Comparison of ENCODE assay signal across 24 mouse cellular contexts in genomic region chr4:99141578-99141977, GRCm38 (mm10). TPM values are rescaled to one million over a fixed set of nuclear protein-coding genes. Genes with fewer than 3 reads are reported as not detected.
DNase-seq lines count a peak whose midpoint lies in the region; ATAC-seq and TF ChIP-seq lines count a peak whose summit lies in the region.
"Had no signal": no experiment of that assay in that cellular context is flagged by ENCODE, and none has a peak within 500 bp of the region (broad histone marks: within the 10 kb centered on the region; RNA-seq: fewer than 3 reads in every experiment).

No protein-coding gene starts in this region.

- H3K9ac ChIP-seq in kidney, embryonic 14.5 days (ENCODE audit: low read depth, low read length): no peak overlapping the region
- no peak overlapping the region for H3K9ac ChIP-seq in stomach, postnatal 0 days (ENCODE audit: low read length)
- H3K9ac ChIP-seq: embryonic facial prominence, embryonic 15.5 days; forebrain, postnatal 0 days; hindbrain, embryonic 12.5 days; limb, embryonic 13.5 days; liver, embryonic 14.5 days; midbrain, embryonic 13.5 days had no signal

- no peak overlapping the region for H3K4me2 ChIP-seq in kidney, embryonic 14.5 days (replicated peaks; ENCODE audit: low read depth, low read length)
- H3K4me2 ChIP-seq in stomach, postnatal 0 days (replicated peaks; ENCODE audit: low read depth): no peak overlapping the region
- H3K4me2 ChIP-seq: embryonic facial prominence, embryonic 15.5 days; heart, embryonic 11.5 days; hindbrain, embryonic 12.5 days; limb, embryonic 13.5 days; midbrain, embryonic 13.5 days had no signal

- no peaks in the 10 kb centered on the region for H3K4me1 ChIP-seq in kidney, embryonic 14.5 days (ENCODE audit: control insufficient read depth, insufficient read depth, low read length)
- H3K4me1 ChIP-seq in stomach, postnatal 0 days (replicated peaks; ENCODE audit: control insufficient read depth, insufficient read depth): no peaks in the 10 kb centered on the region
- H3K4me1 ChIP-seq: embryonic facial prominence, embryonic 15.5 days; forebrain, embryonic 10.5 days; hindbrain, embryonic 12.5 days; midbrain, embryonic 13.5 days had no signal

- TF ChIP-seq EP300 in stomach, postnatal 0 days (optimal IDR thresholded peaks at IDR 0.05): no peak

- TF ChIP-seq CTCF in stomach, postnatal 0 days (IDR thresholded peaks at IDR 0.05; ENCODE audit: low read depth): no peak

- ATAC-seq in kidney, embryonic 14.5 days (ENCODE audit: low FRiP score, low TSS enrichment): no peak
- peak; percentile 89 for ATAC-seq in stomach, postnatal 0 days (ENCODE audit: low FRiP score, low TSS enrichment)
- ATAC-seq in granulocyte monocyte progenitor cell, adult 5-6 weeks (replicated peaks; ENCODE audit: poor library complexity, severe bottlenecking): no peak
- ATAC-seq: forebrain, postnatal 0 days; midbrain, embryonic 13.5 days; Patski had no signal

- H3K36me3 ChIP-seq in kidney, embryonic 14.5 days (ENCODE audit: control insufficient read depth, insufficient read depth, low read length): no peaks in the 10 kb centered on the region
- H3K36me3 ChIP-seq in stomach, postnatal 0 days (ENCODE audit: control insufficient read depth, insufficient read depth, low read length): no peaks in the 10 kb centered on the region
- H3K36me3 ChIP-seq: embryonic facial prominence, embryonic 15.5 days; forebrain, embryonic 10.5 days; hindbrain, embryonic 12.5 days; limb, embryonic 13.5 days; midbrain, embryonic 13.5 days had no signal

- WGBS in kidney, embryonic 14.5 days: 72% methylated on average over 3 of the region's 3 CpGs
- WGBS in stomach, postnatal 0 days: 52% methylated on average over 3 of the region's 3 CpGs

- peak; percentile 64 for DNase-seq in kidney, adult 11 months
- DNase-seq in lung, postnatal 36 days: peak; percentile 16
- no peak for DNase-seq in lung, postnatal 10 days
- peak; percentile 47 for DNase-seq in kidney, postnatal 14 days
- DNase-seq in stomach, postnatal 0 days (ENCODE audit: low spot score): no peak
- no peak for DNase-seq in heart, postnatal 36 days
- DNase-seq: adrenal gland, postnatal 10 days; cerebellum, postnatal 14 days; embryo, embryonic 11 days; forebrain, postnatal 0 days; gastrocnemius, postnatal 36 days; heart, postnatal 10 days; layer of hippocampus, adult 9-11 months; spleen, adult 18-20 months had no signal

- H3K27ac ChIP-seq in kidney, embryonic 14.5 days (ENCODE audit: low read depth, low read length): no peak overlapping the region; the same call in 1 of the 2 replicates
- peak overlapping the region; percentile 13; the same call in 1 of the 2 replicates for H3K27ac ChIP-seq in stomach, postnatal 0 days (replicated peaks)
- H3K27ac ChIP-seq: embryonic facial prominence, embryonic 15.5 days; forebrain, embryonic 10.5 days; hindbrain, embryonic 12.5 days; limb, embryonic 13.5 days; liver, embryonic 14.5 days; midbrain, embryonic 13.5 days had no signal

- intact Hi-C loops in heart, postnatal 36 days (cut with DNase I): no loop called here

- H3K4me3 ChIP-seq in kidney, embryonic 14.5 days (ENCODE audit: low read length): no peak overlapping the region
- no peak overlapping the region for H3K4me3 ChIP-seq in stomach, postnatal 0 days (ENCODE audit: low read depth, low read length)
- H3K4me3 ChIP-seq: embryonic facial prominence, embryonic 15.5 days; forebrain, embryonic 10.5 days; hindbrain, embryonic 12.5 days; limb, embryonic 13.5 days; midbrain, embryonic 13.5 days had no signal

- no peaks in the 10 kb centered on the region for H3K27me3 ChIP-seq in kidney, embryonic 14.5 days (ENCODE audit: control insufficient read depth, insufficient read depth, low read length)
- H3K27me3 ChIP-seq in stomach, postnatal 0 days (ENCODE audit: control insufficient read depth, insufficient read depth, low read length): no peaks in the 10 kb centered on the region
- H3K27me3 ChIP-seq: embryonic facial prominence, embryonic 15.5 days; hindbrain, embryonic 12.5 days; limb, embryonic 13.5 days; midbrain, embryonic 13.5 days; Patski had no signal

- H3K9me3 ChIP-seq in kidney, embryonic 14.5 days (ENCODE audit: control insufficient read depth, low read length): no peaks in the 10 kb centered on the region
- no peaks in the 10 kb centered on the region for H3K9me3 ChIP-seq in stomach, postnatal 0 days (ENCODE audit: control insufficient read depth, low read length)
- H3K9me3 ChIP-seq: embryonic facial prominence, embryonic 15.5 days; forebrain, embryonic 10.5 days; hindbrain, embryonic 12.5 days; midbrain, embryonic 13.5 days had no signal

RNA-seq across cellular contexts. Expression of gene Dock7, which starts 20.9 kb away (rescaled TPM):
- polyA plus RNA-seq in kidney, embryonic 14.5 days (2014; fragmentation: Nextera tagmentation; extraction: Ambion mirVana): 63.1 and 84.5 TPM in 2 replicates
- polyA plus RNA-seq in stomach, postnatal 0 days (2015; fragmentation: Nextera tagmentation; extraction: Ambion mirVana): 19.1 and 20.5 TPM in 2 replicates
- total RNA-seq in granulocyte monocyte progenitor cell, adult 5-6 weeks (2014; fragmentation: Nextera tagmentation): 15.6 and 35.3 TPM in 2 replicates
- 18.4 and 26.2 TPM in 2 replicates for total RNA-seq in granulocyte monocyte progenitor cell, adult 5-6 weeks (2017)
- 10 to 100 TPM in 1 of 2 experiments, 1 to 10 TPM in 1; 9.0 to 11.8 TPM for total RNA-seq in heart, postnatal 36 days (2021)

RNA-seq across cellular contexts. Expression of gene Atg4c, which starts 52.2 kb away (rescaled TPM):
- 6.7 and 16.2 TPM in 2 replicates for polyA plus RNA-seq in kidney, embryonic 14.5 days (2014; fragmentation: Nextera tagmentation; extraction: Ambion mirVana)
- 7.3 and 7.5 TPM in 2 replicates for polyA plus RNA-seq in stomach, postnatal 0 days (2015; fragmentation: Nextera tagmentation; extraction: Ambion mirVana)
- total RNA-seq in granulocyte monocyte progenitor cell, adult 5-6 weeks (2014; fragmentation: Nextera tagmentation): 8.8 and 14.7 TPM in 2 replicates
- total RNA-seq in granulocyte monocyte progenitor cell, adult 5-6 weeks (2017): 7.4 and 15.0 TPM in 2 replicates
- total RNA-seq in heart, postnatal 36 days (2021): 1 to 10 TPM; 4.6 to 5.5 TPM

Comparison
In these comparisons a context has a peak if more than half of its experiments do, and no peak if none do; other contexts are left out.
1. DNase-seq: peak in kidney, adult 11 months (single experiment), lung, postnatal 36 days (single experiment) and kidney, postnatal 14 days (single experiment); none in lung, postnatal 10 days (single experiment), stomach, postnatal 0 days (single experiment) and heart, postnatal 36 days (0 of 2).